Mouse (Mus musculus): ENCODE data around the gene Btg2.

DNA sequence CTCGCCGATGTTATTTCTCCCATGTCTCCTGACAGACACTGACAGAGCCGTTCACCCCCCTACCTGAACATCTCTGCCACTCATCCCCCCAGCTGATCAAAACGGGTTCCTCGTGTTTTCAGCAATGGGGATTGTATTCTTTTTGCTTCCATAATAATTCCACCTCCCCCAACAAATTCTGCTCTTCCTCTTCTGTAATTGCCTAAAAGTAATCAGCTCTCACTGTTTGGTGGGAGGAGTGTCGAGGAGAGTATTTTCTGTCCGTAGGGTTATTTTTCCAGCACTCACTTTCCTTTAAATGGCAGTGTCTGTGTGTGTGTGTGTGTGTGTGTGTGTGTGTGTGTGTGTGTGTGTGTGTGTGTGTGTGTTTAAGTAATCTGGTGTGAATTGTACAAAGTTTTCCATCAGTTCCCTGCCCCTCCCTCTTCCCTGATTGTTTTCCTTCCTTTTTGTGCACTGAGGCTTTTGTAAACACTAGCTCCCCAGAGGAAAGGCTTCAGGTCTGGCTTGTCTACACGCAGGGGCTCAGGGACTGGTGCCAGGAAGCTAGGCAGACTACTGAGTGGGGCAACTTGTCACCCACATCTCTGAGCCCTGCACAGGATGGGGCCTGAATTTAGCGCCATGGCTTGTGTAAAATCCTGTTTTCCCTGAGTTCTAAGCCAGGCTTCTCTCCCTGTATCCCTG lies 700 bp upstream of the Btg2 start:
- TF ChIP-seq TCF12 (IDR thresholded peaks at IDR 0.05; ENCODE audit: insufficient read depth, poor library complexity, severe bottlenecking) (no peak), E2F4 (IDR thresholded peaks at IDR 0.05; ENCODE audit: insufficient read depth) (no peak), POLR2A (IDR thresholded peaks at IDR 0.05; ENCODE audit: insufficient read length, low read depth) (no peak)

All from myocyte (in vitro differentiated cells).